Mouse (Mus musculus) CH12F3 (cell line): Measurements from ENCODE around the gene Pdss2.

Experiments used
- in situ Hi-C: fragments of 300-500 bp; cut with MboI; formaldehyde crosslinking; loops from 2 replicates; pipeline ENCODE4 v1.14.3; 2020; ENCODE audit warnings: low sequenced_read_pairs

Pdss2 gene

DNA sequence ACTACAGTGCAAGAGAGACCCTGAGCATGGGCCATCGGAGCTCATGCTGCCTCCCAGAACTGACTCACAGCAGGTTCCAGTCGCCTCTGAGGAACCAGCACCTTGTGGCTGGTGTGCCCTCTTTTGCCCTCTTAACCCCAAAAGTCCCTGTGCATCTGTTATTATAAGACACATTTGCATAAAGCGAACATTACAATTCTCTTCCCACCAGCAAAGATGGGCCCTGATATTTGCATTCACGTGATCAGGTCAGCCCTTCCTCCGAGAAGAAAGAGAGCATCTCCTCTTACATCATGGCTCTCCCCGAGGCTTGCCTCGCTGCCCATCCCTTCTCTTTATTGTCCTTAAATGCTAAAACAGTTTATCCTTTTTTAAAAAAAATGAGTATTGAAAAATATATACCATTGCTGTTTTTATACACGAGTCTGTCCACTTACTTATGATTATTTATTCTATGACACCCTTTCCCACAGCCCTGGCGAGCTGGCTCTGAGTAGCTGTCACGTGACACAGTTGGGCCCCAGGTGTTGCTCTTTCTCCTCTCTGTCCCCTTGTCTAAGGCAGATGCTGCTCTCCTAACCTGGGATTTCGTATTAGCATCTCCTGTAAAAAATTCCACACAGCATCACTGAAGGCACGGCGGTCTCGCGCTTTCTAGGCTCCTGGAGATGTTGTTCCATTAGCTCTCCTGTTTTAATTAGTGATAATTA, 200.9 kb downstream of the Pdss2 start:
- in situ Hi-C loops: no loop called here

DNA sequence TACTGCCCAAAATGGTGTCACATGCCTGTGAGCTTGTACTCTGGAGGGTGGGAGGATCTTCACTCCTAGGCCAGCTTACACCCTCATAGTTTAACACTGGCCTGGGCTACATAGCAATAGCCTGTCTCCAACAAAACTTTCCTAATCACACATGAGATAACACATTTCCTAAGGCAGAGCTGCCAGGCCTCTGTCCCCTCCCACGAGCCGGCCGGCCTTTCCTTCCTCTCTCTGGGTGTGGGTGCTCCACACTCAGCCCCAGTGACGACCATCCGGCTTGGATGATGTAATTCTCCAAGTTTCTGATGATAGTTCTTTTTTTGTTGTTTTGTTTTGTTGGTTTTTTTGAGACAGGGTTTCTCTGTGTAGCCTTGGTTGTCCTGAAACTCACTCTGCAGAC, 203.3 kb downstream of the Pdss2 start:
- in situ Hi-C loops: no loop called here

GRCm38 (mm10) chr10:43430606-43431005, 209.3 kb downstream of the Pdss2 start:
- in situ Hi-C loops: no loop called here

DNA sequence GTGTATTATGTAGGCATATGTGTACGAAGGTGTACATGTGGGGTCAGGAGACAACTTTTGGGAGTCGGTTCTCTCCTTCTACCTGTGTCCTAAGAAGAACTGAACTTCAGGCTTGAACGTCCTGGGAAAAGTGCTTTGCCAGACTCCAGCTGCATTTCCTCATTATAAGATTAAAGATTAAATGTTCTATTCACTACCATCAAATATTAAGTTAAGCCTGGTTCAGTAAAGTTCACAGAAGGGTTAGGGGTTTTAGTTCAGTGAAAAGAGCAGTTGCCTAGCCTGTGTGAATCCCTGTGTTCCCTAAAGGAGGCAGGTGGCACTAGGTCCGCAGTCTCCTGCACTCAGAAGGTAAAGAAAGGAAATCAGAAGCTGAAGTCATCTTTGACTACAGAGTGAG, 213.0 kb downstream of the Pdss2 start:
- in situ Hi-C loops: no loop called here

GRCm38 (mm10) chr10:43435757-43436156, 214.5 kb downstream of the Pdss2 start:
- in situ Hi-C loops: no loop called here

DNA sequence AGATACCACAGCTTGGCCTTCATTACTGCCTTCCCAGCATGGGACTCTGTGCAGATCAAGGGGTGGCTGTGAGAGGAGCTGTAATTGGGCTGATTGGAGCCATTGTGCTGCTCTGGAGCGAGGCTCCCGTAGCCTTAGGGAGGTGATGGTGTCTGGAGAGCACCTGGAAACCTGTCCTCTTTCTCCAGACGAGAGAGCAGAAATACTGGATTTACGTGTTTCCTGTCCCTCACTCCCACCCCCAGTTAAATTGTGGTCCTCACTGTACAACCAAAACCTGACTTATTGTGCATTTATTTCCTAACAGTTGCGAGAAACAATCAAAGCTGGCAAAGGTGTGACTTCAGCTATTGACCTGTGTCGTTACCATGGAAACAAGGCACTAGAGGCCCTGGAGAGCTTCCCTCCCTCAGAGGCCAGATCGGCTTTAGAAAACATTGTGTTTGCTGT, 218.2 kb downstream of the Pdss2 start:
- in situ Hi-C loops: no loop called here

DNA sequence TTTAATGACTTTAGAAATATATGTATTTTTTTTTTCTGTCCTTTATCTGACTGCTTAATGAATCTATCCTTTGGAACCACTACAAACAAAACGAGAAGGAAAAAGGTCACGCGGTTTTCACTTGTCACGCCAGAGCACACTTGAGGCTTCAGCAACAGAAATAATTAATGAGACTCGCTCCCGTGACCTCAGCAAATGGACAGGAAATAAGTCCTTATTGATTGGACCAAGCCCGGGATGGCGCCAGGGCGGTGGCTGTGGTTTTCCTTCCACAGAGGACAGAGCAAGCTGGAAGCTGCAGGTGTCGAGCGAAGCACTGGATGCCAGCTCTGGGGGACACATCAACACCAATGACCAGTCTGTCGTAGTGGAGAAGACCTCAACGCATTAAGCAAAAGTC, 218.8 kb downstream of the Pdss2 start:
- in situ Hi-C loops: no loop called here

GRCm38 (mm10) chr10:43440981-43441740, 219.9 kb downstream of the Pdss2 start:
- in situ Hi-C loops: no loop called here

DNA sequence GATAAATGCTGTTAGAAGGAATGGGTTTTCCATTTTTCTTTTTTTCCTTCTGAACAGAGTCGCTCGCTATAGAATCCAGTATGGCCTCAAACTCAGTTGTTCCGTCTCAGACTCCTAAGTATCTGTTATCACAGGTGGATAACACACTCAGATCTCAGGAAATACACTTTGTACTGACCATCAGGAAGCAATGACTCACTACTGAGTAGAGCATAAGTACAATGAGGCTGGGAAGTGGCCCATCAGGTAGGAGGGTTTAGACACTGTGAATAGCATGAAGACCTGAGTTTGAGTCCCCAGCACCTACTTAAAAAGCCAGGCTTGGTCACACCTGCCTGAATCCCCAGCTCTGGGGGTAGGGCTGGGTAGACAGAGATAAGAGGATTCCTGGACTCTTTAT, 227.4 kb downstream of the Pdss2 start:
- in situ Hi-C loops: no loop called here

DNA sequence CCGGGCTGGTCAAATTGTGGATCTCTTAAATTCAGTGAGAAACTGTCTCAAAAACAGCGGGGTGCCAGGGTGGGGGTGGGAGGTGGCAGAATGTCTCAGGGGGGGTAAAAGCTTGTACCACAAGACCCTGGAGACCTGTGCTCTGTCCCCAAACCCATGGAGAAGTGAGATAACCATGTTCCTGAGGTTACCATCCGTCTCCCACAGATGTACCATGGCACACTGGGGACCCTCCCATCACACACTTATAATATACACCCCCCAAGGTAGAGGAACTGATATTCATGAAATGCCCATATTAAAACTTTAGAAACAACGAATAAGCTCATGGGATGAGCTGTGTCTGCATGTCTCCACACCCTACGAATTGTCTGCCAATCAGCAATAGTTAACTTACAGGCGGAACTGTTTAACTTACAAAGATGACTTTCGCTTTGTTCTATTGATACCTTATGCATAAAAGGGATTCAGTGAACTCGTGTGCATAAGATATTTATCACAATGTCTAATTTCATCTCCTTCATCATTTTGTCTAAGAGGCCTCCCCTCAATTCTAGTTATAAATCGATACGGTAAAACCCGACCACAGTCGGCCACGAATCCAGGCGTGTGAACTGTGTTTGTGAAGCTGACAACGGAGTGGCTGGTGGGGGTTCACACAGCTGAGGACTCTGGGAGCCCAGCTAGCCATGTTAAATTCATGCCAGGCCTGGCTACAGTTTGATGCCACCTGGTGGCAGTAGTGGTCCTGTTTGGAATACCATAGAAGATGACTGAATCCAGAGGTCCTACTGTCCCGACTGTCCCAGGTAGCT, 230.8 kb downstream of the Pdss2 start:
- in situ Hi-C loops: no loop called here

GRCm38 (mm10) chr10:43452663-43452996, 231.3 kb downstream of the Pdss2 start:
- in situ Hi-C loops: no loop called here

DNA sequence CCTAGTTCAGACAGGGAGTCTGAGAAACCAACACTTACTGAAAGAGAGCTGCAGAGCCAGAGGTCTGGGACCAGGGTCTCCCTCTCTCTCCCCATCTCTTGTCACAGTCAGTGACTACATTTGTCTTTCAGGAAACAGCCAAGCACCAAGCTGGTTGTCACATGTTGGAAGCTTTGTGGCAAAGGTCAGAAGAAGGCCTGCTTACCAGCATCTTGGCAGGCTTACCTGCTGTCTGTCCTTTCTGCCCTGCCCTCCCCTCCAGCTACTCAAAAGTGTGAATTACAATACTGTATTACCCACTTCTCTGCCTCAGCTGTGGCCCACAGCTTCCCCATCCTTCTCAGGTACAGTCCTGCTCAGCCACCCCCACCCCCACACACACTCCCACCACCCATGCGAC, 232.9 kb downstream of the Pdss2 start:
- in situ Hi-C loops: no loop called here

DNA sequence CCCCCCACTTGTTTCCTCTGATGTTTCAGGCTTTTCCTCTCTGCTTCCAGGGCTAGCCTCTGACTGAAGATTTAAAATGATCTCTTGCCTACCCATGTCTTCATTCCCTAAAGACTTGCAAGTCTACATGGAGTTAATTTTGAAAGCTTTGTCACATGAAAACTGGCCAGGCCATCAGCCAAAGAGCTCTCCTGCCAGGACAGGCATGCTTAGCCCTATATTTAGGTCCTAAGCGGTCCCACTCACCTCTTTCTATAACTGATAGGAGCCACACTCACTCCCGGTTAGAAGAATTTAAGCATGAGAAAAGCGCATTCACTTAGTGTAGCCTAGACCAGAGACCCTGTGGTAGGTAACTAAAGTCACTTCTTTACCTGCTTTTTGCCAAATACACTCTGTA, 233.4 kb downstream of the Pdss2 start:
- in situ Hi-C loops: no loop called here

GRCm38 (mm10) chr10:43462821-43463220, 241.5 kb downstream of the Pdss2 start:
- in situ Hi-C loops: no loop called here

DNA sequence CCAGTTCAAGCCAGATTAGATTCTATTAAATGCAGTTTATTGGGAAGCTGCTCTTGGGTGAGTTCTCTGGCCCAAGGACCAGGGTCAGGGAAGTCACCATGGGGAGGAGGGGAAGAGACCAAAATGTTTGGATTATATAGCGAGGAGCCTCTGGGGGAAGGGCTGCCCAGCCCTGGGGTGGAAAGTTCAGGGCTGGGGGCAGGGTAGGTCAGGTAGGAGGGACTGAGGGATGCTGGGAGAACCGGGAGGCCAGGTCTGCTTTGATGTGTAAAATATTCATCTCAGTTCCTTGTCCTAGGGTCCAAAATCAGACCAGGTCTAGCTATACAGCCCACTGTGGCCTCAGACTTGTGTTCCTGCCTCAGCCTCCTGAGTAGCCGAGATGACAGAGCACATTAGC, 241.9 kb downstream of the Pdss2 start:
- in situ Hi-C loops: no loop called here

GRCm38 (mm10) chr10:43466223-43466622, 244.9 kb downstream of the Pdss2 start:
- in situ Hi-C loops: no loop called here

- in situ Hi-C loops: no loop called here
These were observed 246.4 kb downstream of the Pdss2 start for GRCm38 (mm10) chr10:43467659-43468058.

DNA sequence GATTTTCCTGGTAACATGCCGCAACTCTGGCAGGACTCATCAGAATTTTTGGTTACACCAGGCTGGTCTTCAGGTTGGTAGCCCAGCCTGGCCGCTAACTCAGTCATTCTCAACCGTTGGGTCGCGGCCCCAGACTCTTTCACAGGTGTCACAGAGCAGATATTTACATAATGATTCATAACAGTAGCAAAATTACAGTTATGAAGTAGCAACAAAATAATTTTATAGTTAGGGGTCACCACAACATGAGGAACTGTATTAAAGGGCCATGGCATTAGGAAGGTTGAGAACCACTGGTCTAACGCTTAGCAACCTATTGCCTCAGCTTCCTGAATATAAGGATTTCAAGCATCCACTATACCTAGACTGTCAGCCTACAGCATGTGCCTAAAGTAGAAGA, 247.0 kb downstream of the Pdss2 start:
- in situ Hi-C loops: no loop called here

GRCm38 (mm10) chr10:43475376-43475775, 254.1 kb downstream of the Pdss2 start:
- in situ Hi-C loops: no loop called here

GRCm38 (mm10) chr10:43477459-43477858, 256.2 kb downstream of the Pdss2 start:
- in situ Hi-C loops: no loop called here

- in situ Hi-C loops: no loop called here
These were observed 256.8 kb downstream of the Pdss2 start for GRCm38 (mm10) chr10:43477865-43478681.
